Mouse (Mus musculus) lung, postnatal 0 days (tissue): Measurements from ENCODE around the gene Lad1. TPM values are rescaled to one million over a fixed set of nuclear protein-coding genes. Genes with fewer than 3 reads are reported as not detected.
A peak's percentile ranks its signal among the peaks of the same experiment; 100 is the strongest.

Experiments used
- ATAC-seq: fragments of 200-750 bp; cut with Nextera tagmentation; 2 replicates; pipeline ENCODE4 v1.8.0; 2017; ENCODE audit warnings: moderate library complexity
- DNase-seq: peaks from one replicate; pipeline ENCODE4 v3.0.0-alpha.2; 2016; ENCODE audit warnings: low spot score
- H3K27ac ChIP-seq: fragments of 300-500 bp; sonication (generic); 2 replicates; pipeline ENCODE4 v1.5.1; 2014; ENCODE audit warnings: antibody characterized with exemption, mild to moderate bottlenecking, low read length, mixed read lengths
- H3K27me3 ChIP-seq: fragments of 300-500 bp; sonication (generic); replicated peaks from 2 replicates; pipeline ENCODE4 v1.6.1; 2014; ENCODE audit warnings: low read length, mixed read lengths; ENCODE audit not compliant: insufficient read depth
- H3K36me3 ChIP-seq: fragments of 300-500 bp; sonication (generic); 2 replicates; pipeline ENCODE4 v1.6.1; 2014; ENCODE audit warnings: low read length, mixed read lengths; ENCODE audit not compliant: insufficient read depth
- H3K4me1 ChIP-seq: fragments of 300-500 bp; sonication (generic); 2 replicates; pipeline ENCODE4 v1.6.1; 2014; ENCODE audit warnings: antibody characterized with exemption, low read depth, low read length, mixed read lengths; ENCODE audit not compliant: insufficient read depth
- H3K4me2 ChIP-seq: fragments of 300-500 bp; sonication (generic); replicated peaks from 2 replicates; pipeline ENCODE4 v1.6.1; 2014; ENCODE audit warnings: low read depth, mild to moderate bottlenecking, low read length, moderate library complexity, mixed read lengths
- H3K4me3 ChIP-seq: fragments of 300-500 bp; sonication (generic); 2 replicates; pipeline ENCODE4 v1.5.1; 2014; ENCODE audit warnings: low read depth, low read length
- H3K9ac ChIP-seq: fragments of 300-500 bp; sonication (generic); replicated peaks from 2 replicates; pipeline ENCODE4 v1.6.1; 2014; ENCODE audit warnings: low read depth, mild to moderate bottlenecking
- H3K9me3 ChIP-seq: fragments of 300-500 bp; sonication (generic); 2 replicates; pipeline ENCODE4 v1.6.1; 2016; ENCODE audit warnings: low read length, mixed read lengths
- CTCF ChIP-seq: IDR thresholded peaks from 2 replicates; pipeline ENCODE4 v1.5.1; 2016; ENCODE audit warnings: antibody characterized with exemption, mild to moderate bottlenecking
- EP300 ChIP-seq: IDR thresholded peaks from 2 replicates; pipeline ENCODE4 v1.6.1; 2016; ENCODE audit warnings: antibody characterized with exemption, mild to moderate bottlenecking, control low read depth
- WGBS: fragments of 180-500 bp; shearing (Covaris S2); extraction: QIAGEN DNeasy Blood & Tissue Kit; methylation state at CpG from one replicate; pipeline ENCODE4 v1.1.7; 2014; 5-methylcytosine and 5-hydroxymethylcytosine counted together
- polyA plus RNA-seq: library from polyadenylated mRNA; unstranded; fragments of >200 nt; fragmentation: Nextera tagmentation; extraction: Ambion mirVana; gene quantifications from 2 replicates; pipeline ENCODE4 v1.2.1, GENCODE M21; 2015

The Lad1 gene
- polyA plus RNA-seq, 1 experiment from 2014 or later = 4.4 TPM

- Histone ChIP-seq H3K4me2 (no peak overlapping the region), H3K4me1 (no peaks in the 10 kb centered on the region), H3K9ac (no peak overlapping the region), H3K4me3 (no peak overlapping the region), H3K27ac (no peak overlapping the region), H3K9me3 (no peaks in the 10 kb centered on the region), H3K36me3 (no peaks in the 10 kb centered on the region), H3K27me3 (no peaks in the 10 kb centered on the region)
- TF ChIP-seq CTCF (no peak), EP300 (no peak)
- DNase-seq (no peak), ATAC-seq (no peak)
- WGBS = 86% methylated on average over 6 of the region's 6 CpGs
Observed at GRCm38 (mm10) chr1:135854591-135855343, 36.4 kb downstream of the Lad1 start.

- Histone ChIP-seq H3K27me3 (no peaks in the 10 kb centered on the region), H3K4me2 (no peak overlapping the region), H3K9ac (no peak overlapping the region), H3K36me3 (no peaks in the 10 kb centered on the region), H3K4me1 (no peaks in the 10 kb centered on the region), H3K9me3 (no peaks in the 10 kb centered on the region), H3K4me3 (no peak overlapping the region), H3K27ac (no peak overlapping the region)
- WGBS = 100% methylated on average over 1 of the region's 1 CpGs
- no peak for DNase-seq
- ATAC-seq = no peak
- TF ChIP-seq CTCF (no peak), EP300 (no peak)
Observed at GRCm38 (mm10) chr1:135855344-135855687, 36.9 kb downstream of the Lad1 start.

- H3K9ac ChIP-seq = no peak overlapping the region
- DNase-seq (no peak), ATAC-seq (no peak)
- H3K36me3 ChIP-seq = no peaks in the 10 kb centered on the region
- no peaks in the 10 kb centered on the region for H3K4me1 ChIP-seq
- no peak overlapping the region for H3K4me3 ChIP-seq
- no peaks in the 10 kb centered on the region for H3K9me3 ChIP-seq
- no peak overlapping the region for H3K4me2 ChIP-seq
- H3K27ac ChIP-seq = no peak overlapping the region
- TF ChIP-seq EP300 = no peak
- TF ChIP-seq CTCF = no peak
- 62% methylated on average over 4 of the region's 4 CpGs for WGBS
- H3K27me3 ChIP-seq = no peaks in the 10 kb centered on the region
Observed at GRCm38 (mm10) chr1:135856070-135856469, 37.7 kb downstream of the Lad1 start.

- no peaks in the 10 kb centered on the region for H3K36me3 ChIP-seq
- ATAC-seq (peak; percentile 74), DNase-seq (peak; percentile 48)
- TF ChIP-seq EP300 (no peak), CTCF (no peak)
- no peaks in the 10 kb centered on the region for H3K9me3 ChIP-seq
- H3K9ac ChIP-seq = no peak overlapping the region
- WGBS = 45% methylated on average over 11 of the region's 11 CpGs
- no peak overlapping the region for H3K27ac ChIP-seq
- H3K27me3 ChIP-seq = no peaks in the 10 kb centered on the region
- H3K4me3 ChIP-seq = no peak overlapping the region
- no peaks in the 10 kb centered on the region for H3K4me1 ChIP-seq
- no peak overlapping the region for H3K4me2 ChIP-seq
Observed at GRCm38 (mm10) chr1:135857137-135857775, 38.9 kb downstream of the Lad1 start.

GRCm38 (mm10) chr1:135858533-135858932, 40.1 kb downstream of the Lad1 start:
- Histone ChIP-seq H3K9ac (no peak overlapping the region), H3K4me3 (no peak overlapping the region), H3K27me3 (no peaks in the 10 kb centered on the region), H3K4me2 (no peak overlapping the region), H3K27ac (no peak overlapping the region), H3K36me3 (no peaks in the 10 kb centered on the region), H3K9me3 (no peaks in the 10 kb centered on the region), H3K4me1 (no peaks in the 10 kb centered on the region)
- no peak for DNase-seq
- TF ChIP-seq CTCF (no peak), EP300 (no peak)
- no peak for ATAC-seq
- 88% methylated on average over 7 of the region's 7 CpGs for WGBS

- Histone ChIP-seq H3K36me3 (no peaks in the 10 kb centered on the region), H3K27ac (no peak overlapping the region), H3K9ac (no peak overlapping the region), H3K27me3 (no peaks in the 10 kb centered on the region), H3K4me3 (no peak overlapping the region), H3K4me1 (no peaks in the 10 kb centered on the region), H3K4me2 (no peak overlapping the region), H3K9me3 (no peaks in the 10 kb centered on the region)
- DNase-seq = no peak
- no peak for TF ChIP-seq CTCF
- no peak for TF ChIP-seq EP300
- 78% methylated on average over 5 of the region's 5 CpGs for WGBS
- no peak for ATAC-seq
Observed at GRCm38 (mm10) chr1:135861091-135861490, 42.7 kb downstream of the Lad1 start.
